Mouse (Mus musculus) fat pad, adult 2 months (tissue): ENCODE data around the gene Prph2.

Experiments used
- DNase-seq: peaks from one replicate; pipeline ENCODE4 v3.0.0-alpha.2; 2011; ENCODE audit warnings: low read depth, low spot score; ENCODE audit errors: extremely low read depth

Gene Prph2

DNA sequence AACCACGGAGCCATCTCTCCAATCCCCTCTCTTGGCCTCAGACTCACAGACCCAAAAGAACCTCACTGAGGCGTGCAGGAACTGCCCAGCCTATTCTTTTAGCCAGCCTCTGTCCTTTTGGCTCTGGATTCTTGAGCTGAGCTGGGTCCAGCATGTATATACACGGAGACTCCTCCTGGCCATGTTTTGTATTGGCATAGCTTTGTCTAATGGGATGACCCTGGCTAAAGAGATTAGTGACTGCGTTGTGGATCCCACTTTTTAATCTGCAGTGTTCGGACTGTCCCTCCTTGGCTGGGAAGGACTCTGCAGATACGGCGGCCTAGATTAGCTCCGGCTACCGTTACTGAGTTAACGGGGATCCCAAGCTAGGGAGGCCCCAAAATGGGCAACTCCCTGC is at the start of gene Prph2:
Prph2 (plus strand) TSS at position 274 of the 400 bp plus-strand sequence.
- DNase-seq: no peak

- DNase-seq: no peak
Measured at GRCm38 (mm10) chr17:46864566-46865195, 45.6 kb upstream of the Prph2 start.

DNA sequence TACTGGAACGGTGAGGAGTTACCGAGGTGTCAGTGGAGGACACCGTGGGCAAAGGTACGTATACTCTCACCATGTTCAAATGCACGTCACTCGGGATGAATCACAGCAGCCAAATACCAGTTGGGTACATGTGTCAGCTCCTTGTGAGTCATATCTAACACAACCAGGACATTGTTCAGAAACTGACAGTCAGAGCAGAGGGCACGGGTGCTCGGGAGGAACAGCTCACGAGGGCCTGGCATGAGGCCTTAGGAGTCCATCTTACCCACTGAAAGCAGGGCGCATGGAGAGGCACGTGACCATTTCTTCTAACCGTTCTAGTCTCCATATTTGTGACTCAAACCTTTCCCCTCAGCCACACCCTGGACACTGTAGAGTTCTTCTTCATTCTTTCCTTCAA is 43.4 kb upstream of the Prph2 start:
- no peak for DNase-seq

GRCm38 (mm10) chr17:46870204-46870798 is 40.0 kb upstream of the Prph2 start:
- DNase-seq: no peak

- DNase-seq: no peak
Measured at GRCm38 (mm10) chr17:46870913-46871312, 39.3 kb upstream of the Prph2 start.

DNA sequence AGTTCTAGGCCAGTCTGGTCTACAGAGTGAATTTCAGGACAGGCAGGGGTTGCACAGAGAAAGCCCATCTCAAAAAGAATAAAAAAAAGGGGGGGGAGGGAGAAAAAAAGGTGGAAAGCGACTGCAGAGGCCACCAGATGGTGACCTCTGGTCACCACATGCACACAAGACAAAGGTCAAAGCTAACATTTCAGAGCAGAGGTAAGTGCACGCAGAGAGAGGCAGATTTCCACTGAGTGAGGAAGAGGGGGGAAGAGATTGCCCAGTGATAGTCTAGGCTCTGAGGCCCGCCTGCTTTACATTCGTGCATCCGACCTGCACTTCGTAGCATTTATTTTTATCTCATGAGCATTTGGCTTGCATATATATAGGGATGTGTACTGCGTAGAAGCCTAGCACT is 37.5 kb upstream of the Prph2 start:
- no peak for DNase-seq

DNA sequence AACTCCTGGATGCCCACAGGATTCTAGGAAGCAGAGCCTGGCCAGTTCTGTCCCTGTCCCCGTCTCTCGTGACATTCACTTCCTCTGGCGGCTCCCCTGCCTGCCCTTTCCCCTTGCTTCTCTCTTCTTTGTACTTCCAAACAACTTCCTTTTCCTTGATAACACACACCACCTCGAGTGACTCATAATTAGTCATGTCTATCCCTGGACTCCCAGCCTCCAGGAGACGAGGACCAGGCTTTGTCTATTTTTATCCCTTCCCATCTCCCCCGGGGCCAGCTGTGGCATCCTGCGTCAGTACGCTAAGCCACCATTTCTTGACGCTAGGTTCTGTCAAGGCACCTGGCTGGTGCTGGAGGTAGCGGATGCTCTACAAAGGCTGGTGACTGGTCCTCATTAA is 36.1 kb upstream of the Prph2 start:
- DNase-seq: no peak

DNA sequence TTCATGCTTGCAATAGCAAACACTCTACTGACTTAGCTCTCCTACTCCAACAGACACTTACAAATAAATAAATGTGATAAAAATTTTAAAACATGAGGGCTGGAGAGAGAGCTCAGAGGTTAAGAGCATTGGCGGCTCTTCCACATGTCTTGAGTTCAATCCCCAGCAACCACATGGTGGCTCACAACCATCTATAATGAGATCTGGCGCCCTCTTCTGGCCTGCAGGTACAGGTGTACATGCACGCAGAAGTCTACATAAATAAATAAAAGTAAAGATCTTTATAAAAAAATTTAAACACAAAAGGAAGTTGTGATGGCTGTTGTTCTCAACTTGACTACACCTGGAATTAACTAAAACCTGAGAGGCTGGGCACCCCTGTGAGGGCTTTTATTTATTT is 34.6 kb upstream of the Prph2 start:
- no peak for DNase-seq

DNA sequence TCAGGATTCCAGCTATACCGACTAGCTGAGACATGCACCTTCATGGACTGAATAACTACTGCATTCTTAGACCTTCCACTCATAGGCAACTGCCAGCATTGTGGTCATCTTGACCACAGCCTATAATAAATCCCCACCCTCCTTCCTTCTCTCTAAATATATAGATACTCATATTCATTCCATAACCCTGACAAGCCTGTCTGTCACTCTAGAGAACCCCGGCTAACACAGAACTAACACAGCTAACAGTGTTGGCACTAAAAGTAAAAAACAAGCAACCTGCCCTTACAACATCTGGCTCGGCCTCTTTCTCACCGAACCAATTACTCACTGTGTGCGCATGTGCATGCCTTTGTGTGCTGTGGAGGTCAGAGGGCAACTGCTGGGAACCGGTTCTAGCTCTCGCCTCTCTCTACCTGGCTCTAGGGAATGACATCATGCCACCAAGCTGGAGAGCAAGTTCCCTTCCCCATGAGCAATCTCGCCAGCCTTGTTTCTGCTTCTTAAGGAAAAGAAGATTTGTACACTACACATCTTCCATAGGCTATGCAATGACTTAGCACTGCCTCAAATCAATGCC is 33.8 kb upstream of the Prph2 start:
- peak; percentile 86 for DNase-seq

DNA sequence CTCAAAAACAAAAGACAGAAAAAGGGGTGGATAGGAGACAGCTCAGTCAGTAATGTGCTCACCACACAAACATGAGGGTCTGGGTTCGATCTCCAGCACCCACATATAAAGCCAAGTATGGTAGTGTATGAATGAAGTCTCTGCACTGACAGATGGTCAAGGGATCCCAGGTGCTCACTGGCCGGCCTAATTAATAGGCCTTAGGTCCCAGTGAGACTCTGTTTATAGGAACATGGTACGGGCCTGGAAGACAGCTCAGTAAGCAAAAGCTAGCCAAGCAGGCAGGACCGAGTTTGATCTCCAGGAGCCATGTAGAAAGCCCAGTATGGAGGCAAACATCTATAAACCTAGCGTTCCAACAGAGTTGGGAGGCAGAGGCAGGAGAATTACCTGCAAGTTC is 33.2 kb upstream of the Prph2 start:
- no peak for DNase-seq

DNA sequence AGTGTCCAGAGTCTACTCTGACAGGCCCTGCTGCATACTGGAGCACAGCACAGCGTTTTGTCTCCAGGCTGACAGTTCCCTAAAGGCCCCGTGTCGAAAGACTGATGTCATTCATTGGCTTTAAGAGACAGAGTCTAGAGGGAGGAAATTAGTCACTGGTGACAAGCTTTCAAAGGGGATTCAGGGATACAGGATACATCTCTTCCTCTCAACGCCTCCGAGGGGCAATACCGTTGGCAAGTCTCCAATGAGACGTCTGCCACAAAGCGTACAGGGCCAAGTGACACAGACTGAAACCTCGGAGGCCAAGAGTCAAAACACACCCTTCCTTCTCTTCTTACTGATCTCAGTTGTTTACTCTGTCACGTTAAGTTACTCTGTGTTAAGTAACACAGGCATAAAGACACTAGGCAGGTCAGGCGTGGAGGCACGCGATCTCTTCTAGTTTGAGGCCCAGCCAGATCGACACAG is 30.4 kb upstream of the Prph2 start:
- no peak for DNase-seq

DNA sequence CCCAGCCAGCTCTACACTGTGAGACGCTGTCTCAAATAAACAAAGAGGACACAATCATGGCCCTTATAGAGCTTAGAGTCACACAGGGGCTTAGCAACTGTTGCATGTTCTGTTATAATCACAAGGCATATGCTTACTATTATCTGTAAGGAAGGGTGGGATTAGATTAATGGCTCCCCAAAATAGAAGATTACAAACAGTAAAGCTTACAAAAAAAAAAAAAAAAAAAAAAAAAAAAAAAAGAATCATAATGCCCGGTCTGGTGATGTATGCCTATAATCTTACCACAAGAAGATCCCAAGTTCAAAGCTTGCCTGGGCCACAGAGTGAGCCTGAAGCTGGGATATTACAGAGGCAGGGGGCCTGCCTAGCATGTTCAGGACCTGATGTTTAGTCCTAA is 29.9 kb upstream of the Prph2 start:
- DNase-seq: no peak

- no peak for DNase-seq
Measured at GRCm38 (mm10) chr17:46881728-46882127, 28.5 kb upstream of the Prph2 start.

GRCm38 (mm10) chr17:46883107-46883506 is 27.2 kb upstream of the Prph2 start:
- no peak for DNase-seq

DNA sequence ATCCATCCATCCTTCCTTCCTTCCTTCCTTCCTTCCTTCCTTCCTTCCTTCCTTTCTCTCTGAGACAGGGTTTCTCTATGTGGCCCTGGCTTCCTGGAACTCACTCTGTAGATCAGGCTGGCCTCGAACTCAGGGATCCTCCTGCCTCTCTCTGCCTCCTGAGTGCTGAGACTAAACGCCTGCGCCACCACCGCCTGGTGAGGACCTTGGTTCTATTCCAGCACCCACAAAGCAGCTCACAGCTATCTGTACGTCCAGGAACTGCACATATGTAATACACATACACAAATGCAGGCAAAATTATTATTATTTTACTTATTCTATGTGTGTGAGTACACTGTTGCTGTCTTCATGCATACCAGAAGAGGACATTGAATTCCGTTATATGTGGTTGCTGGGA is 25.5 kb upstream of the Prph2 start:
- DNase-seq: no peak

GRCm38 (mm10) chr17:46885218-46885909 is 24.9 kb upstream of the Prph2 start:
- no peak for DNase-seq

GRCm38 (mm10) chr17:46885910-46886643 is 24.2 kb upstream of the Prph2 start:
- DNase-seq: no peak

DNA sequence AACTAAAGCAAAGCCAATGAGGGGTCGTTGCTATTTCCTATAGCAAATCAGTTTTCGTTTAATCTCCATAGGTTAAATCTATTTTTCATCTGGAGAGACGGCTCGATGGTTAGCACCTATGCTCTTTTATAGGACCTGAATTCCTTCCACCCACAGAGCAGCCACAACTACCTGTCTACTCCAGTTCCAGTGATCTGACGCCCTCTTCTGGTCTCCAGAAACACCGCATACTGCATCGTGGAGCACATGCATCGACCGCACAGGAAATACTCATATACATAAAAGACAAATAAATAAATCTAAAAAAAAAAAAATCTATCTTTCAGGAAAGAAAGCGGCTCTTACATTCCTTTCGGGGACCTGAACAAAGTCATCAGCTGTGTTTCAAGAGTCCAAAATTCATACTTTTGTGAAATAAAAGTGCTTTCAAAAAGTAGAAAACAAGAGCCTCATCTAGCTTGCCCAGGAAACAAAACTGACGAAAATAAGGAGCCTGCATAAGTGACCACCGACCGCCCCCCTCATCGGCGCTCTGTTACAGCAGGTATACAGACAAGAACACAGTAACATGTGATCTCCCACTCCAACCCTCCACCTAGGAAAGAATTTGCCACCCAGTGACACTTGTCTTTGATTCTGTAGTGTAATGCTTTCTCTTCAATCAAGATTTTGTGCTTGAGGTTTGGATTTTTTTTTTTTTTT is 21.6 kb upstream of the Prph2 start:
- no peak for DNase-seq

DNA sequence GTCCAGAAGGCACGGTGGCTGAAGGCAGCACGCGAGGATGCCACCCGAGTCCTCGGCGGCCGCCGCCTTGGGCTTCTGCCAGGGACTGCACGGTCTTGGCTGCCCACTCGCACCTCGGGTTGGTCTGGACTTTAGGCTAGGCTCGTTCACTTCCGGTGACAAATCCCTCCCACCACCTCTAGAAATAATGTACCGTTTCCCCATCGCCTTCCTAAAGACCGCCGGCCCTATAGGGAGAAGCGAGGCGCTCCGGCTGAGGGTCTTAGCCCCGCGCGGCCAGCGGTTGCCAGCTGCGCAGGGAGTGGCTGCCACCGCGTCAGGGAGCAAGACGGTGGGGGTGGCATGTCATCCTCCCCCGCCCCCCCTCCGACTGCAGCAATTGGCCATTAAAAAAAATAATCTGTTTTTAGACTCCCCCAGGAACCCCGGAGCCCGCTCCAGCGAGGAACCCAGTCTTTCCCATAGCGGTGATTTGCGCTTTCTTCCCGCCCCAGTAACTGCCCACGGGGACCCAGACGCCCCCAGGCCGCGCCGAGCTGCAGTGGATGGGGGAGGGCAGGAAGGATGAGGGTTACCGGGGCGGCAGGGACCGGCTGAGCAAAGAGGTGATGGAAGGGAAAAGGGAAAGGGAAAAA is 20.7 kb upstream of the Prph2 start:
- no peak for DNase-seq

- DNase-seq: peak; percentile 51
Measured at GRCm38 (mm10) chr17:46890116-46890815, 20.0 kb upstream of the Prph2 start, which contains the start of gene Tbcc. Tbcc (plus strand) TSS chr17:46890684.
